Mouse (Mus musculus) adrenal gland, adult 10 weeks (tissue): Measurements from ENCODE around the gene Tmem256. TPM values are rescaled to one million over a fixed set of nuclear protein-coding genes. Genes with fewer than 3 reads are reported as not detected.

ENCODE experiments used
- polyA plus RNA-seq: library from polyadenylated mRNA; stranded (reverse); fragments of 350-450 nt; fragmentation: Illumina TruSeq; extraction: RNeasy Lipid Tissue Mini Kit (QIAGEN cat#74804); gene quantifications from one replicate; pipeline ENCODE4 v1.2.3, GENCODE M21; 2014; ENCODE audit warnings: low read depth, low replicate concordance

The Tmem256 gene
- polyA plus RNA-seq, result 24.3 TPM

DNA sequence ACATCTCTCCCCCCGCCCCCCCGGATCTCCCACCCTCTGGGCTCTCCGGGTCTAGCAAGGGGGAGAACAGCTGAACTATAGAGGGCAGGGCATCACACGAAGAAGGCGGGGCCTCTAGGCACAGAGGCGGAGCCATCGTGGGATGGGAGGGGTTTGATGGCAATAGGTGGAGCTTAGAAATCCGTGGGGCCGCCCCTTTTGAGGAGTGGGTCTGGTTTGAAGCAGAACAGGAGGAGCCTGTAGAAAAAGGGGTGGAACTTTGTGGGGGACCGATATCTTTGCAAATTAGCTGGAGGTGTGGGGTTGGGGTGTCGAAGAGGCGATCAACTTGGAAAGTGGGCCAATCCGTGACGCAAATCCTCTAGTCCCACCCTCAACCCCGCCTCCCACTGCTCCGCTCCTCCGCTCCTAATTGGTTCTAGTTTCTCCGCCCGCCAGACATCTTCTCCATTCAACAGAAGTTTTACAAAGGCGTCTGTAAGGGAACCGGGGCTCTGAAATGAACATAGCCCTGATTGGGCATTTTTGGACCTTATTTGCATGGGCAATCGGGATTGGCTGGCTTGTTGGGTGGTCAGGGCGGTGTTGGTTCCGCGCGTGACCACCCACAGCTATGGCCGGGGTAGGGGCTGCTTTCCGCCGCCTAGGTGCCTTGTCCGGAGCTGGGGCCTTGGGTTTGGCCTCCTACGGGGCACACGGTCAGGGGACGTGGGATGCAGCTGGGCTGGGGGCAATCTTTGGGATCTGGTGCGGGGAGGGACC is at the start of gene Tmem256:
Gene Tmem256 (plus strand): TSS at position 563 of the 762 bp plus-strand sequence.

DNA sequence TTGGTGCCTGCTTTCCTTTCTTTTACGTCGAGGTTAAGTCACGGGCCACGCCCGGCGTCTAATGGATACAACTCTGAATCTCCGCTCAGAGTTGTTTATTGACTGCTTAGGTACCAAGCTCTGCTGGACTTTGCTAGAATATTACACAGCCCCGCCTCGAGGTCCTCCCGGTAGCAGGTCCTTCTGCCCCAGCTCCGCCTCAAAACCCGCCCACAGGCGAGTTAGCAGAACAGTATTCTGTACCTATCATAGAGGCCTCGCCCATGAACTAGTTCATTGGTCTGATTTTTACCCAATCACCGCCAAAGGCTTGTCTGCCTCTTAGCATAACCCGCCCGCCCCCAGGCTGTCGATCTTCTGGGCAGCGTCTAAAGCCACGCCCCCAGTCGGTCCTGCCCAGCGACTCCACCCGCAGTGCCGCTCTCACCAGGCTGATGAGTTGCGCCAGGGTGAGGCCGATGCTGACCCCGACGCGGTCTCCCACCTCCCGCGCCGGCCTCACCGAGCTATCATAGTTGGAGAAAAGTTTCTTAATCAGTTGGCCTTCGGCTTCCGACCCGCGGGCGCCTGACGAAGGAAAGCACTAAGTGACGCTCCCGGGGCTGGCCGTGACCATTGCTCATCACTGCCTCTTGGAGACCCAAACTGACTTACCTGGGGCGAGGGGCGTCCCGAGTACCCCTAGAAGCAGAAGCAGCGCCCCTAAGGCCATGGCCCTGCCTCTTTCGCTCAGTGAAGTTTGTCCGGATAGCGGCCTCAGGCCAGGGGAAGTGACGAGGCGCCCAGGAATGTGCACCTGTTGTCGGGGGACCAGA is 42.9 kb upstream of the Tmem256 start, which contains the start of gene Chrnb1:
Gene Chrnb1 (minus strand): TSS at position 776 of the 815 bp plus-strand sequence.

DNA sequence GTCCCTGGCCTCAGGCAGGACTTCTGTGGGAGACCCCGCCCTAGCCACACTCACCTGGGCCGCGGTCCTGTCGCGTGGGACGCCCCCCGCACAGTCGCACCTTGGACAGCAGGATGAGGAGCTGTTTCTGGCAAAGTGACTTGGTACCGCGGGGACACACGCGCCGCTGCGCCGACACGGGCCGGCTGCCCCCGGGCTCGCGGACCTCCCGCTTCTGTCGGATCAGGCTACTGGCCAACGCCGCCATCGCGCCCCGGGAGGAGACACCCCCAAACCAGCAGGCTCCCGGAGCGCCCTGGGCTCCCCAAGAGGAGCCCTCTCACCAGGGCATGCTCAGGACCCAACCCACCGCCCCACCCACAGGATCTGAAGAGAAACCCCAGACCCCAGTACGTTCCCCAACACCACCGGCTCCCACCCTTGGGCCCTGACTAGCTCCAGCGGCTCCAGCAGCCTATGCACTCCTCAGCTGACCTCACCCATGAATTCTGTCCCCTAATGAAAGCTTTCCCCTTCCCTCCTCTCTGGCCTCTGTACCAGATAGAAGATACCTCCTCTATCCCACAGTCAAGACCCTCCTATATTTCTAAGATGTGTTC is 36.8 kb upstream of the Tmem256 start, which contains the start of gene Fgf11:
Gene Fgf11 (minus strand): TSS at position 479 of the 599 bp plus-strand sequence.

DNA sequence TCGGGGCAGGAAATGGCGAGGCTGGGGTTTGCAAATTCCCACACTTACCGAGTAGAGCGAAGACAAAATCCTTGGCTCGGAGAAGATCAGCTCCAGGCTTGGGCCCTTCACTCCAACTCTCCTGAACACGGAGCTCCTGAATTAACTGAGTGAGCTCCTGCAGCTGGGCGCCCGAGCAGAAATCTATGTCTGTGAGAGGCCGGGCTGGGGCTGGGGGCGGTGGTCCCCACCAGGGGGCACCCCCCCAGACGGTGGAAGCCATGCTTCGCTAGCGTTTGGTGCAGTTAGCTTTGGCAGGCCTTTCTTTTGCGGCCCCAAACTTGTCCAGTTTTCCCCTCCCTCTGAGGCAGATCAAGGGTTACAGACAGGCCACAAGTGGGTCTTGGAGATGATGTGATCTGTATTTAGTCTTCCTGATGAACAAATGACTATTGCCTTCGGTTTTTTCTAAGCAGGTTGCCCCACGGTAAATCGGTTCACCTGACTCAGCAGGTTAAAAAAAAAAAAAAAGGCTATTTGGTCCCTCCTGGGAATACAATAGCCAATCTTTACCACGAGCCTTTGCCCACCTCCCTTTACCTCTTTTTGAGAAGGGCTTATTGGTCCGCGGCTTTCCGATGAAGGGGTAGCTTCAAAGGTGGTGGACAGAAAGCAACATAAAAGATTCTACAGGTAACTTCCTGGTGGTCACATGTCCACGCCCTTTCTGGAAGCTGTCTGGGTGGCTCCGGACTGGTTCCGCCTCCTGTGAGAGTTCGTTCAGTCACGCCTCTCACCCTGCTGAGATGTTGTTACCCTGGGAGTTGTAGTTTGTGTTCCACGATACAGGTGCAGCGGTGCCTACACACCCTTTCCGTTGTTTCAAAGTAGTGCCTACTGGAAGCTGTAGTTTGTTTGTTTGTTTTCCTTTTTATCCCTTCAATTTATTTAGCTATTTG is 33.1 kb upstream of the Tmem256 start, which contains the start of gene Tmem102:
Gene Tmem102 (minus strand): TSS at position 653 of the 938 bp plus-strand sequence.

DNA sequence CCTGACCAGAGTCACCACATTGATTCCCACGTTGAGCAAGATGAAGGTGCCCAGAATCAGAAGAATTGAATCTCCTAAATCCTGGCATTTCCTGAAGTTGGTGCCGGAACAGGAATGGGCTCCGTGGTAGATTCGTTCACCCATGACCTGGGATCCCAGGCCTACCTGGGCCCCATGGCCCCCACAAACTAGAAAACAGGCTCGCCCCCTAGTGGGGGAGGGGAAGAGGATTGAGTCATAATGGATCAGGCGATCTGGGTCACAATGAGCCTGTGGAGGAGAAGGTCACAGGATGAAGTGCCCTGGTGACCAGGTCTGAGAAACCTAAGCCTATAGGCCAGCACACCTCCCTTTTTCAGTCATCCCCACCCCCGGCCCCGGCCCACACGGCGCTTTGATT is 23.2 kb upstream of the Tmem256 start, which contains the start of gene Gm39566:
Gene Gm39566 (minus strand): TSS at position 144 of the 400 bp plus-strand sequence.

DNA sequence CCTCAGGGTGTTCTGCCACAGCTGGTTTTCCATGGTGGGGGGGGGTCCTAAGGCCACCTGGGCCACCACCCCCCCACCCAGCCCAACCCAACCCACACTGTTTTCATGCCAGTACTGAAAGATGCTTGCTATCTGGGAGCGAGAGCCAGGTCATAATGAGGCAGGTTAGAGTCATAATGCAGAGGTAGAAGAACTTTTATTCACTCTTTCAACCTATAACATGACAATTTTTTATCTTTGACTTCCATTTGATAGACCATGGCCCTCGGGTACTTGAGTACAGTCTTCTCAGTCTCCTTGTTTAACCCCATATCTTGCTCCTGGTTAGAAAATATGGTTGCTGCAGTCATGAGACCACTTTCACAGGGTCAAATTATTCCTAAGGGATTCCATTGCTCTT is 19.9 kb upstream of the Tmem256 start, which contains the start of gene Spem2:
Gene Spem2 (minus strand): TSS at position 101 of the 400 bp plus-strand sequence.

DNA sequence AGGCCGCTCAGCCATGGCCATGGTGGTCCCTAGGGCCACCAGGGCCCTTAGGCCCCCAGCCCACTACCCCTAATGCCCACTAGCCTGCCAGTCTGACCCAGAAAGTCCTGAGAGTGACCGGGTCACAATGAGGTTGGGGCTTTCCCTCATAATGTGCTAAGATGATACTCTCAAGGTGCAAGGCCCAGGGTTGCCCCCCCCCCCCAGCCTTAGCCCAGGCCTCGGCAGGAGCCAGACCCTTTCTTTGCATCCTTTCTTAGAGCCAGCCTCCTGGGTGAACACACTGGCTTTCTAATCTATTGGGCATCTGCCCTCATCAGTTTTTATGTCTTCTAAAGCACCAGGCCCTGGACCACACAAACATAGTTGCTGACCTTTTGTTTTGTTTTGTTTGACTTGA is 16.2 kb upstream of the Tmem256 start, which contains the start of gene Spem1:
Gene Spem1 (minus strand): TSS at position 101 of the 400 bp plus-strand sequence.

DNA sequence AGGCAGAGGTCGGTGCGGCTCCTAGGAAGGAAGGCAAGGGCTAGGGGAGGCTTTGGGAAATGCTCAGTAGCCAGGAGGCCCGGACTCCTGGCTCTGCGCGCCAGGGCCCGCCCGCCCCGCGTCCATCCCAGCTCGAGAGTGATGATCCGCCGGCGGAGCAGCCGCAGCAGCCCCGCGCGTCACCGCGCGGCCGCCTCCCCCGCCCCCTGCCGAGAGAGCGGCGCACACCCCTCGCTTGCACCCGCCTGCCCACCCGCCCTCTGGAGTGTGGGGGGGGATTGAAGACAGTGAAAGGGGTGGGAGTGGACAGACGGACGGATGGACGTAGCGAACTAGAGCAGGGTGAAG is 736 bp upstream of the Tmem256 start, which contains the start of gene Nlgn2:
Gene Nlgn2 (minus strand): TSS at position 181 of the 348 bp plus-strand sequence.

DNA sequence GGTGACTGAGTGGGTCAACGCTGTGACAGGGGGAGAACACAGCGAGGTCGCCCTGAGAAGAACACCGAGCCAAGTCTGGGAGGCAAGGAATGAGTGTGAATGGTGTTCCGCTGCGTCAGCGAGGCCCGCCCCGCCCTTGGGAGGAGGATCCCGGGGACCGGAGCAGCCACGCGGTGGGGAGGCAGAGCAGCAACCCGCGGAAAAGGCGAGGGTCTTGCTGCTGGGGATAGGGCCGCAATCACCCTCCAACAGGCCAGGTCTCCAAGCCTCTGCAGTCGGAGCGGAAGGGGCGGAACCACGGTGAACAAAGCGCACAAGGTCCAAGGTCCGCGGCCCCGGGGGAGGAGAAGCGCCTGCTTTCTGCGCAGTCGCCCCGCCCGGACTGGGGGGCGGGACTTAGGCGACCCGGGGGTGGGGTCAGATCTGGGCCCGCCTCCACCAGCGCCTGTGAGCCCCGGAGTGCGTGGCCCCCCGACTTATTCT is 7.9 kb downstream of the Tmem256 start, which contains the start of gene Plscr3:
Gene Plscr3 (plus strand): TSS at position 179 of the 483 bp plus-strand sequence.

DNA sequence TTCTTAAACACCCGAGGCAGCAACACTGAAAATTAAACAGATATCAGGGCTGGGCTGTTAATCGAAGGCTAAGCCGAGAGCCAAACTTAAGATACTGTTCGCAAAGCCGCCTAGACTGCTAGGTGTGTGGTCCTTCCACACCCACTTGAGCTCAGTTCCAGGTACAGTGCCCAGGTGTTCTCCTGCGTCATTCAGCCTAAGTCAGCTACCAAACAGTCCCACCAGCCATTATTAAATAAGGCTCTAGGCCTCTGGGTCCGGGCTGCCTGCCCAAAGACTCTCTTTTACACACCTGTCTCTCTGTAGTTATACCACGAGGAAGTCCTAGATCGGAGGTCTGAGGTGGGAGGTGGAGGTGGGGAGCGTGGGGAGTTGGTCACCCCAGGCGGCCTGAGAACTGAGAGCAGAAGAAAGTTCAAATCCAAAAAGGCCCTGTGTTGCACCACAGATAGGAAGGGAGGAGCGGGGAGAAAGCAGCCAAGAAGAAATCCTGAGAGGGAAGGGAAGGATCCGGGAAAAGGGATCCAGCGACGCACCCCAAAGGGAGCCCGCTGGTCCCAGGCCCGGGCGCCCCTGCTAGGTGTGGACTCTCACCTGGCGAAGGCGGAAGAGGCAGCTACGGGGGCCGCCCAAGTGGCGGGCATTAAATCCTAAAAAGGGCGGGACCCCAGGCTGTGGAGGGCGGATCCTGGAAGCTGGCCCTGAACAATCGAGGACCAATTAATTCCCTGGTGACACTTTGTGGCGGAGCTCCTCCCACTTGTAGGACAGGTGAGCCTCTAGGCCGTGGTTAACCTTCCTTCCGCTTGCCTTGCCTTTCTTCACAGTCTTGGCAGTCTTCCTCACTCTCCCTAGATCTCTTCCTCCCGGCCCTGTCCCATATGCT is 20.0 kb downstream of the Tmem256 start, which contains the start of gene Tnk1:
Gene Tnk1 (minus strand): TSS at position 618 of the 886 bp plus-strand sequence.

DNA sequence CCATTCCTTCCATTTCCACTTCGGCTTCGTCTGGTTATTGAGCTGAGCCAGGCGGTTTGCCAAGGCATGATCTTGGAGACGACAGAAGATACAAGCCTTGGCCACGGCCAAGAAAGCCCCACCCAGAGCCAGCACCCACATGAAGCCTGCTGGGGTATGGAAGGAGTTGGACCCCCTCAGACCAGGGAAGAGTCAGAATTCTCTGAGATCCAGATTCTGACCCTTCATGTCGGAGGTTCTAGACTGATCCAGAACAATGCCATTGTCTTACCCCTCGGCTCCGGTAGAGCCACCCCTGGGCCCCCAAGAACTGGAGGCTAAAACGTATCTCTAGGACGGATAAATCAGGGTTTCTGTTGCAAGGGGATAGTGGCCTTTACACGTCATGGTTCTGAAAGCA is 39.6 kb downstream of the Tmem256 start, which contains the start of gene Tmem95:
Gene Tmem95 (minus strand): TSS at position 141 of the 400 bp plus-strand sequence.

DNA sequence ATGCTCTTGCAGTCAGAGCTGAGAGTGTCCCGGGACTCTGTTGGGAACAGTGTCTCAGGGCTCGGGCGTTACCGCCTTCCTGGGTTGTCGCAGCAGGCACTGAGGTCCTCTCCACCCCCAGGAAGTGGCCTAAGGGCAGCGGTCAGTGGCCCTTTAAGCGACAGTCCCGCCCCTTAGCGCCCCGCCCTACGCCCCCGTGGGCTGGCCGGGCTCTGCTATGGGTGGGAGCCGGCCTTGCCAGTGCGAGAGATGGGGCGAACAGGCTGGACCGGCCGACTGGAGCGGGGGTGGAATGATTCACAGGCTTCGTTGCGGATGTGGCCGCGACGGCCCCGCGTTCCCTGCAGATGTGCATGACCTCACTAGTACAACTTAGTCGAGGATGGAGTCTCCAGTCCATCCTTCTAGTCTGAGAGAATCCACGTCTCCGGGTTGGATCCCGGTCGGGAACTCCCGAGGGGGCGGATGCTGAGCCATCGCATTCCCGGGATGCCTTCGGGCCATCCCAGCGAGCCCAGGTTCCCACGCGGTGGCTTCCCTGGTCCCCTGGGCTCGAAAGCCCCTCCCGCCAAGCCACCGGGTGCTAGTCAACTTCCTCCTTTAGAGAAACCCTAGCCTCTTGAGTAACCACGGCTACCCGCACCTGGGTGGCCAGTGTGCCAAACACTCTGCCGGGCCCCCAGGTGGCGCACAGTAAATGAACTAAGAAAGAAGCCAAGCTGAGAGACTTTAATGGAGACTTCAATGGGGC is 42.7 kb downstream of the Tmem256 start, which contains the start of gene Kctd11:
Gene Kctd11 (minus strand): TSS at position 554 of the 751 bp plus-strand sequence.

Other genes with a start within 250 kb of the Tmem256 start
- 31.6 TPM for gene Atp1b2, start 232.6 kb upstream of the Tmem256 start, polyA plus RNA-seq
- gene Shbg, start 220.6 kb upstream of the Tmem256 start, polyA plus RNA-seq, result not detected
- gene Sat2, start 216.5 kb upstream of the Tmem256 start, polyA plus RNA-seq, result 2.8 TPM
- 14.5 TPM for gene Fxr2, start 205.5 kb upstream of the Tmem256 start, polyA plus RNA-seq
- gene Sox15, start 183.2 kb upstream of the Tmem256 start, polyA plus RNA-seq, result not detected
- gene Mpdu1, start 175.9 kb upstream of the Tmem256 start, polyA plus RNA-seq, result 23.0 TPM
- gene Cd68, start 172.4 kb upstream of the Tmem256 start, polyA plus RNA-seq, result 4.0 TPM
- 617 TPM for gene Eif4a1, start 166.1 kb upstream of the Tmem256 start, polyA plus RNA-seq
- gene Senp3, start 156.4 kb upstream of the Tmem256 start, polyA plus RNA-seq, result 56.8 TPM
- gene Tnfsf13, start 152.7 kb upstream of the Tmem256 start, polyA plus RNA-seq, result 8.3 TPM
- gene Tnfsf12, start 142.7 kb upstream of the Tmem256 start, polyA plus RNA-seq, result 2.2 TPM
- gene Tnfsfm13, start 142.4 kb upstream of the Tmem256 start, polyA plus RNA-seq, result 1.6 TPM
- gene Polr2a, start 79.9 kb upstream of the Tmem256 start, polyA plus RNA-seq, result 37.7 TPM
- gene Slc35g3, start 76.5 kb upstream of the Tmem256 start, polyA plus RNA-seq, result not detected
- 35.4 TPM for gene Zbtb4, start 72.6 kb upstream of the Tmem256 start, polyA plus RNA-seq
- gene Chrnb1, start 42.6 kb upstream of the Tmem256 start, polyA plus RNA-seq, result 1.3 TPM
- gene Fgf11, start 36.7 kb upstream of the Tmem256 start, polyA plus RNA-seq, result 5.0 TPM
- not detected for gene Tmem102, start 32.9 kb upstream of the Tmem256 start, polyA plus RNA-seq
- not detected for gene Gm39566, start 23.2 kb upstream of the Tmem256 start, polyA plus RNA-seq
- not detected for gene Spem2, start 20.0 kb upstream of the Tmem256 start, polyA plus RNA-seq
- not detected for gene Spem1, start 16.3 kb upstream of the Tmem256 start, polyA plus RNA-seq
- 1.5 TPM for gene Nlgn2, start 730 bp upstream of the Tmem256 start, polyA plus RNA-seq
- gene Plscr3, start 7.9 kb downstream of the Tmem256 start, polyA plus RNA-seq, result 1.6 TPM
- gene Tnk1, start 20.2 kb downstream of the Tmem256 start, polyA plus RNA-seq, result not detected
- not detected for gene Tmem95, start 39.5 kb downstream of the Tmem256 start, polyA plus RNA-seq
- 2.4 TPM for gene Kctd11, start 42.9 kb downstream of the Tmem256 start, polyA plus RNA-seq
- not detected for gene Acap1, start 57.0 kb downstream of the Tmem256 start, polyA plus RNA-seq
- not detected for gene 2810408A11Rik, start 62.5 kb downstream of the Tmem256 start, polyA plus RNA-seq
- 3.1 TPM for gene Neurl4, start 62.6 kb downstream of the Tmem256 start, polyA plus RNA-seq
- gene Gps2, start 75.4 kb downstream of the Tmem256 start, polyA plus RNA-seq, result 22.9 TPM
- gene Eif5a, start 83.4 kb downstream of the Tmem256 start, polyA plus RNA-seq, result 242 TPM
- 1.4 TPM for gene Ybx2, start 97.3 kb downstream of the Tmem256 start, polyA plus RNA-seq
- 2.4 TPM for gene Slc2a4, start 109.7 kb downstream of the Tmem256 start, polyA plus RNA-seq
- not detected for gene Cldn7, start 126.3 kb downstream of the Tmem256 start, polyA plus RNA-seq
- gene Ctdnep1, start 142.6 kb downstream of the Tmem256 start, polyA plus RNA-seq, result 46.8 TPM
- 17.4 TPM for gene Elp5, start 144.0 kb downstream of the Tmem256 start, polyA plus RNA-seq
- 525 TPM for gene Gabarap, start 152.6 kb downstream of the Tmem256 start, polyA plus RNA-seq
- 20.2 TPM for gene Phf23, start 157.3 kb downstream of the Tmem256 start, polyA plus RNA-seq
- gene Dvl2, start 162.1 kb downstream of the Tmem256 start, polyA plus RNA-seq, result 0.76 TPM
- 27.3 TPM for gene Acadvl, start 176.9 kb downstream of the Tmem256 start, polyA plus RNA-seq
- 1.6 TPM for gene Dlg4, start 178.4 kb downstream of the Tmem256 start, polyA plus RNA-seq
- gene Asgr1, start 215.6 kb downstream of the Tmem256 start, polyA plus RNA-seq, result not detected